Mouse (Mus musculus) neutrophil, adult 5-6 weeks (primary cell): ENCODE data around the gene Pabpn1. TPM values are rescaled to one million over a fixed set of nuclear protein-coding genes. Genes with fewer than 3 reads are reported as not detected.

Experiments
- ATAC-seq: fragments of 151-379, 151-347 bp; 2 replicates; pipeline ENCODE4 v1.8.0; 2017; ENCODE audit warnings: mild to moderate bottlenecking, moderate TSS enrichment; ENCODE audit not compliant: insufficient number of reproducible peaks, poor library complexity, low FRiP score, severe bottlenecking; ENCODE audit errors: extremely low read depth
- total RNA-seq: library from RNA; stranded (forward); fragments of 200-1000 nt; gene quantifications from 2 replicates; pipeline ENCODE4 v1.2.3, GENCODE M21; 2017

Gene Pabpn1
- total RNA-seq: 198 and 209 TPM in 2 replicates

DNA sequence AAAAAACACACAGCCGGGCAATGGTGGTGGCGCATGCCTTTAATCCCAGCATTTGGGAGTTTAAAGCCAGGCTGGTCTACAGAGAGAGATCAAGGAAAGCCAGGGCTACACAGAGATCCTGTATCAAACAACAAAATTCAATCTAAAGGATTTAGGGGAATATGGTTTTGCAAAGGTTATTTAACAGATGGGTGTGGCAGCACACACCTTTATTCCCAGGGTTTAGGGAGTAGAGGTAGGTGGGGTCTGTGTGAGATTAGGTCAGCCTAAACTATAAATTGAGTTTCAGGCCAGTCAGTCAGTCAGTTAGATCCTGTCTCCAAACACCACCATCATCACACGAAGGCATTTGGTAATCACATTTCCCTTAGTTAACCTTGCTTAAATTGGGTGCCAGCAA is at the start of gene Pabpn1:
Pabpn1 (plus strand) TSS at position 301 of the 400 bp plus-strand sequence.
- no peak for ATAC-seq

DNA sequence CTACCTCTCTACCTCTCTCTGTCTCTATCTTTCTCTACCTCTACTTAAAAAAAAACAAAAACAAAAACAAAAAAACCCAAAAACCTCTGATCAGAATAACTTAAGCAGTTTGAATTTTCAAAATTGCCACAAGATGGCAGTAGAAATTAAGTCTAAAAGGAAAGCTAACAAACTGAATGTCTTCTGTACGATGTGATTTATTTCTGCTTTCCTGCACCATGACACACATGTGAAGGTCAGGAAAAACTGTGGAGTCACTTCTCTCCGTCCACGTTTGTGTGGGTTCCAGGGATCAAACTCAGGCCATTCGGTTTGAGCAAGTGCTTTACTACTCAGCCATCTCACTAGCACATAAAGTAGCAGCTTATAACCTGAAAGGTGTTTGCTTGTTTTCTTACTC is 48.8 kb upstream of the Pabpn1 start:
- ATAC-seq: no peak

DNA sequence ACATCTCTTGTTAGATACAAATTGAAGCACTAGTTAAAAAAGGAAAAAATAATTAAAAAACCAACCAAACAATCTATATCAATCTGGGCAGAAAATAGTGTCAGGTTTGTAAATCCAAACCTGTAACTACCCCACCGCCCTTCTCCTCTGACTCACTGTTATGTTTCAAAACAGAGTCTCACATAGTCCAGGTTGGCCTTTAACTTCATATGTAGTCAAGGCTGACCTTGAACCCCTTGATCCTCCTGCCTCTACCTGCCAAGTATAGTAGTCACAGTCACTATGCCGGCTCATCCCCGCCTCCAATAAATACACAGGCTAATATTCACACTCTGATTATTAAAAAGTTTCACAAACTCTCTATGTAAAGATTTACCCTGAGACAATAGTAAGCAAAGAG is 36.6 kb upstream of the Pabpn1 start:
- no peak for ATAC-seq

DNA sequence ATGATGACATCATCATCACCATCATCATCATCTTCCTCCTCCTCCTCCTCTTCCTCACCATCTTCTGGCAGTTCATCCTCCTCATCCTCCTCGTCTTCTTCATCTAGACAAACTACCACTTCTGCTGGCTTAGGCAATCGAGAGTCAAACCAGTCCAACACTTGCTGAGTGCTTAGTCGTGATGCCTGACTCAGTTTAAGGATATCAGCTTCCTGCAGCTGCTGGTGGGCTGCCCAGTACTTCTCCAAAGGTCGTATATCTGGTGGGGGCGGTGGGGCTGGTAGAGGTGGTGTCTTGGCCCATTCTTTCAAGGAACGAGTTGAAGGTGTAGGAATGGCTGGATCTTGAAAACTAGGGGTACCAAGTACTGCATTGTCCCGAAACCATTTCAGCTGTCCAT is 35.6 kb upstream of the Pabpn1 start:
- ATAC-seq: no peak

DNA sequence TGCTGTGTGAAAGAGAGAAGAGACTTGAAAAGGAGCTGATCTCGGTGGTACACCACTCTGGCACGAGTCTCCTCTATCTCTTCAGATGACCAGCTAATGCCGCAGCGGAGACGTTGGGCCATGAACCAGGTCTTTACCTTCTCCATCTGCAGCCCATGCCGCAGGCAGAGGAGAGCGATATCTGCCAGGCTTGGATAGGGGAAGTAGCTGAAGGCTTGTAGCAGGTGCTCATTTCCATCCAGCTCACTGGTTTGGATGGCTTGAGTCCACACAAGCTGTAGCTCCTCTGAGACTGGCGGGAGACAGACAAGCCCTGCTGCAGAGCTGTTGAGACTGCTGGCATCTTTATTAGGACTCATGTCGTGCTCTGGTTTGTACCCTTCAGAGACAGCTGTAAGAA is 34.4 kb upstream of the Pabpn1 start:
- no peak for ATAC-seq

DNA sequence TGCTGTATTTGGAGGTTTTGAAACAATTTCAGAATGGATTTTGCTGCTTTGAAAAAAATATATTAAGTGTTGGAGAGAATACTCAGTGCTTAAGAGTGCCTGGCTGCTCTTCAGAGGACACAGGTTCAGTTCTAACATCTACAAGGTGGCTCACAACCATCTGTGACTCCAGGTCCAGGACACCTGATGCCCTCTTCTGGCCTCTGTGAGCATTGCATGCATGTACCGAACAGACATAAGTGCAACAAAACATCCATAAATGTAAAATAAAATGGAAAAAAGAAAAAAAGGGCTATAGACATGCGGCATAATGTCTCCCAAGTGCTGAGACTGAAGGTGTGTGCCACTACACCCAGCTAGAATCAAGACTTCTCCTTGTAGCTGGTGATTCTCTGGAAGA is 31.8 kb upstream of the Pabpn1 start:
- peak; percentile 39; the same call in 1 of the 2 replicates for ATAC-seq

DNA sequence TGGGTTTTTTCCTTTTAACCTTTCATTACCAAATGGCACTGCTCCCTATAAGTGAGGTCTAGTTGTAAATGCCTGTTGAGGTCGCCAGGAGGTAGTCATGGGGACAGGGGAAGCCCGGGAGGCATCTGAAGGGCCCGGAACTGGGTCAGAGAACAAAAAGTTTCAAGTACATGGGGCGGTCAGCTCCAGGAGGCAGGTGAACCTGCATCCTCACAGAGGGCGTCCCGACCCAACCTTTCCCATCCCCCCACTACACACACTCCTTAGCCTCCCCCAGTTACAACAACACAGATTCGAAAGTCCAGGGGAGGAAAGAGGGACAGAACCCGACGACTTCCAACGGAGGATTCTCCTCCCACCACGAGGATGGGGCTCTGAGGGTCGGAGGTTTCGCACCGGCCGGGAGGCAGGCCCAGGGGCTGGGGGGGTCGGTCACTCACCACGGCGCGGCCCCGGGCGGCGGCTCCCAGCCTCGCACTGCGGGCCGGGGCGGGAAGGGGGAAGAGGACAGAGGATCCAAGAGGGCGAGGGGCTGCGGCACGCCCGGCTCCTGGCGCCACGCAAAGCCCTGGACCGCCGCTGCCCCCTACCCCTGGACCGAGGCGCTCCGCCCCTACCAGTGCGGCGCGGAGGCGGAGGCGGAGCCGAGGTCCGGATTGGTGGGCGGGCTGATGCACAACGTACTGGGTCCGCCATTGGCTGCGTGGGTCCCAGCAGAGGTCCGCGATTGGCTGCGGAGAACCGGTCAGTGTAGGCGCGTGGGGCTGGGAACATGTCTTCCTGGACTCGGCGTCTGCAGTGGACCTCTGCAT is 28.6 kb upstream of the Pabpn1 start:
- peak; percentile 98 for ATAC-seq

DNA sequence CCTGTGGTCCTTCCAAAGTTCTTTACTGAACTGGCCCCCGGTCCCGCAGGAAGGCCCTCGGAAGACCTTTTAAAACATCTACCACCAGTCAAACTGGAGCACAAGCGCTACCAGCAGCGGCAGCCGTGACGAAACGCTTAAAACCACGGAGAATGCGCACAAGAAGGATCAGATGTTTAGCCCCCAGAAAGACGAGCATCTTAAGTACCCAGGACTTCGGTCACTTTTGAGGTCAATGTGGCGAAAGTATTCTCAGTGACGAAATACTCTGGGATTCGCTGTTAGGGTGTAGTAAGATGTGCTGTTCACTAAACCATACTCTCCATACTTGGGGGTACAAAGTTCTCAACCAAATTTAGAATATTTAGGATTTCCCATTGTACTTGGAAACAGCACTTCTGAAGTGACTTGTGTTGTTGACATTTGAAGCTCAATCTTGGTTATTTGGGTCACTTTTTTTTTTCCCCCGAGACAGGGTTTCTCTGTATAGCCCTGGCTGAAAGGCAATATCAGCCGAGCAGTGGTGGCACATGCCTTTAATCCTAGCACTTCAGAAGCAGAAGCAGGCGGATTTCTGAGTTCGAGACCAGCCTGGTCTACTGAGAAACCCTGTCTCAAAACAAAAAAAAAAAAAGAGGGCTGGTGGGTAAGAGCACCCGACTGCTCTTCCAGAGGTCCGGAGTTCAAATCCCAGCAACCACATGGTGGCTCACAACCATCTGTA is 27.8 kb upstream of the Pabpn1 start:
- peak; percentile 6; the same call in 1 of the 2 replicates for ATAC-seq

DNA sequence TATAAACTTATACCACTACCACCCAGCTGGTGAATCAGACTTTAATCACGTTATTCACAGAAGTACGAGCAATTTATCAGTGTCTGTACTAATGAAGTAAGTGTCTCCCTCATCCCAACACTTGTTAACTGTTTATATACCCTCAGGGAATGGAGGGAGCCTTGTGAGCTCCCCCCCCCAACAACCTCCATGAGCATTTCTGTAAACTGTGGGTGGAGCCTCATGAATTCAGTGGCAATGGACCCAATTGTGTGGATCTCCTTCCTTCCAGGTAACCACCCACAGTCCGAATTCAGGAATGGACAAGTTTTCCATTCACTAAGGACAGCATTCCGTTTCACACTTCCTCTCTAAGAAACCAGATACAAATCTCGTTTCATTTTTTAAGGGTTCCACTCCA is 26.7 kb upstream of the Pabpn1 start:
- no peak for ATAC-seq

DNA sequence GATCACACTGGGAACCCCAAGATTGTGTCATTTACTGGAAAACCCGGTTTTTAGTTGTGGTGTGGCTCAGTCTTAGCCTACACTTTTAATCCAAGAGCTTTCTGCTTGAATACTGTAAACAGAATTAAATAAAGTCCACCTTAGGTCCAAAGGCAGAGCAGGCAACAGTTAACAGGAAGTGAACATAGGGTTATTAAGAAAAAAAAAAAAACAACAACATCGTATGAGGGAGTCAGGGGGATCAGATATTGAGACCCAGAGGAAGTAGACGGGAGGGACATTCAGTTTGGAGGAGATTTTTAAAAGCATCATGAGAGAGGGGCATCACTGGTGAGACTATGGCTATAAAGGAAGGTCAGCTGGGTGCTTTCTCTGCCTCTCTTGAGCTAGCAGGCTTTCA is 26.0 kb upstream of the Pabpn1 start:
- no peak for ATAC-seq

DNA sequence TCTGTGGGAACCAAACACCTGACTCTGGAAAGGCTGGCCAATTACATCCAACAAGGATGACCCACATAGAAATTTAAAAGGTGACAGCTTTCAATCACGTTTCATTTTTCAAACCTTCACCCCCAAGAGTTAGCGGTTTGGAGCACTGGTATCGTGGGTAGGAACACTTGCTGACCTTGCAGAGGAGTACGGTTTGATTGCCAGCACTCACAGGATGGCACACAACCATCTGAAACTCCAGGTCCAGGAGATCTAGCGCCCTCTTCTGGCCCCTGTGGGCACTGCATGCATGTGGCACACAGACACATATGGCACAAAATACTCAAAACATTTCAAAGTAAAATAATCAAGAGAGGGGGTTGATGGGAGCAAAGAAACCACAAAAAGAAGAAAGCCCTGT is 25.4 kb upstream of the Pabpn1 start:
- no peak for ATAC-seq

DNA sequence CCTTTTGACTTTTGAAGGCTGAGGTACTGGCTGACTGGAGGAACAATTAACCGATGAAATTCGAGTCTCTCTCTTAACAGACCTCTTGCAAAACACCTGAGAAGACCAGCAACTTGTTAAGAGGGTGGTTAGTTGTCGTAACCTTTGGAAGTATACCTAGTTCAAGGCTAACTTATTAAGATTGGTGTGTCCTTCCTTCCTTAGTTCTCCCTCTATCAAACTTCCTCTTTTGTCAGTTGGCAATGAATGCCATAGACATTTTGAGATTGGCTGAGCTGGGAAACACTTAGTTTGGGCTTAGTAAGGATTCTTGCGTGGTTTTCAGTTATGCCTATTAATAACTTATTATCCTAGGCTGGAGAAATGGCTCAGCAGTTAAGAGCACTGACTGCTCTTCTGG is 24.3 kb upstream of the Pabpn1 start:
- no peak for ATAC-seq

DNA sequence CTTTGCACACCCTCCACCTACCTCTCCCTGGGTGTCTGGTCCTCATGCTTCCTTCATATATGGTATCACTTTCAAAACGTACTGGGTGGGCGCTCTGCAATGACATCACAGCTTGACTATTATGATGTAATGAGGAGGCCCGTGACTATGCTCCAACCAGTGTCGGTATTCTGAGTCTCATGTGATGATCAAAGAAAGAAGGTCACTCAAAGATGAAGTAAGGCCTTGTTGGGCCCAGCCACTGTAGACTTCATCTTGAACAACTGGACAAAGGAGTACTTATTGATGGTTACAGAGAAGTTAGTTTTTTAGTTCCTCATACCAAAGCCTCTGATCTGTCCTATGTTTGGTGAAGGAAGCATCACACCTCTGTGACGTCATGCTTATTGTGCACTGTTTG is 21.4 kb upstream of the Pabpn1 start, which contains the start of gene Homez:
Homez (minus strand) TSS at position 101 of the 400 bp plus-strand sequence.
- ATAC-seq: no peak

DNA sequence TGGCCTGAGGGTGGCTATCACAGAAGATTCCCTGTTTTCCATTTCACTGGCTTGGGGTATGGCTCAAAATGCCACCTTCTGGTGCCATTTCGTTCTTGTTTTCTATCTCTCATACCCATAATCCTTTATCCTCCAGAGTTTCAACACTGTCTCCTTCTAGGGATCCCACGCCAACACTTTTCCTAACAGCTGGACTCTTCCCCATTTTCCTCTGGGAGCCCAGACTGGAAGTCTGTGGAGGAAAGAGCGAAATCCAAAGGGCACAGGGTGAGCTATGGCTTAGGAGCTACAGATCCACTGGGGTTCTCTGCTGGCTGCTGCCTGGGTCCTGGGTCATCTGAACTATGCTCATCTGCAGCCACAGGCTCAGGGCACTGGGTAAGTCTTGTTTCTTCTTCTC is 18.1 kb upstream of the Pabpn1 start:
- ATAC-seq: no peak

DNA sequence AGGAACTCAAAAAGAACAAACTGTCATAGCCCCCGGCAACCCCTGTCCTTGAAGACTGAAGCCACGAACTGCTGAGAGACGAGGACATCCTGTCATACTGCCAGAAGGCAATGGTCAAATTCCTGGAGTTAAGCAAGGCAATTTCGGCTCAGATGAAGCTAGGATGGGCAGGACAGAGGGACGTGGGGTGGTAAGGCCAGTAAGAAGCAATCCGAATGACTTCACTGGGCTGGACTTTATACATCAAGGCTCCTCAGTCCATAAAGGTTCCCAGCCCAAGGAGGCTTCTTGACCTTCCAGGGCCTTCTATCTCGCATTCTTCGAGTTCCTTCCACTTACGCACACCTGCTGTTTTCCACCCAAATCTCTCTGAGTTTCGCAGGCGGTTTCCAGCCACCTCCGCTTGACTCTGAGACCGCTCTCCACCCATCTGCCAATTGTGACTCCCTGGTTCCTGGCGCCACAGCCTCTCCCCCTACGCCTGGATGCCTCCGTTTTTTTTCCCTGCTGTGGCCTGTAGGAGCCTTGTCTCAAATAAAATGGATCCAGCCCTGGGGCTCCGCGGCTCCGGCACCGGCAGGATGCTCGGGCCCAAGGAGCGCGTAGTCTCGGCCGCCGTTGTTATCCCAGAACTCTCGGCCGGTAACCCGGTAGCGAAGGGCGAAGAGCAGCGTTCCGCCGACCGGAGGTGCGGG is 16.3 kb upstream of the Pabpn1 start:
- ATAC-seq: no peak

DNA sequence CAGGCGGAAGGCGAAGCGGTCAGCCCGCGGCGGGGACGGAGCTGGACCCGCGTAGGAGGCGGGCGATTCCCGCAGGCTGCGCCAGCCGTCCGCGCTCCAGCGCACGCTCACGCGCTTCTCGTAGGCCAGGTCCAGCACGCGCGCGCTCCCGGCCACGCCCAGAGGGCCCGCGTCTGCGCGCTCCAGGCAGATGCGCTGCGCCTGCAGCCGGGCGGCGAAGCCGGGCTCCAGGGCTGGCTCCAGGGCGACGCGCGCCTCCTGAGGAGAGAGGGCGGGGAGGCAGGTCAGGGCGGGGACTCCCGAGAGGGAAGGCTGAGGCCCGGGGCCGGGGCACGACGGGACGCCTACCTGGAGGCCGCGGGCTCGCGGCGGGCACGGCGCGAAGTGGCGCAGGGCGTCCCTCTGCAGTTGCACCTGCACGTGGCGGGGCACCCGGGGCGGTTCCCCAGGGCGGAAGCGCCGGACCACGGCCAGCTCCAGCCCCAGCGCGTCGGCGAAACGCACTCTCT is 15.7 kb upstream of the Pabpn1 start:
- peak; percentile 33 for ATAC-seq

DNA sequence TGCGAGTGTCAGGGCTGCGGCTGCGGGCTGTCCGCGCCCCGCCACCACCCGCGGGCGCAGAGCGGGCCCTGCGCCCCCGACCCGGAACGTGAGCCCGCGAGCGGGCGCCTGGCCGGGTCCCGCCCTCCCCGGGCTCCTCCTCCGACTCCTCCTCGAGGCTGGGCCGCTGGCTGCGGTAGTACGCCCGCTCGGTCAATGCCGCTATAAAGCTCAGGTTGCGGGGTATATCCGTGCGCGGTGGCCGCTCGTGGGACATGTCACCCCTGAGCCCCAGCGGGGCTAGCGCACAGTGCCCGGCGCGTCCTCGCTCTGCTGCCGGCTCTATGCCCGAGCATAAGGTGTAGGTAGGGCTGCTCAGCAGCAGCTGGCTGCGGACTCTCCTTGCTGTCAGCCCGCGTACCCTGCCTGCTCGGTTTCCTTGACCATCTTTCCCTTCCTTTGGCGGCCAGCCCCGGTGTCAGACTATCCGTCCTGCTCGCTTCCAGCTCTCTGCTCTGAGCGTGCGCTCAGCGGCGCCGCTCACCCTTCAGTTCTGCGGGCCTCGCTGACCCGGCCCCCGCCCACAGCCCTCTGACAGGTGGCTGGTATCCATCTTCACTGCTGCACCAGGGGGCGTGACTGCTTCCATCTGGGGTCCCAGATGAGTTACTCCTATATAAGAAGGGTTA is 15.1 kb upstream of the Pabpn1 start, which contains the start of gene Ppp1r3e:
Ppp1r3e (minus strand) TSS at position 503 of the 668 bp plus-strand sequence.
- peak; percentile 55 for ATAC-seq

DNA sequence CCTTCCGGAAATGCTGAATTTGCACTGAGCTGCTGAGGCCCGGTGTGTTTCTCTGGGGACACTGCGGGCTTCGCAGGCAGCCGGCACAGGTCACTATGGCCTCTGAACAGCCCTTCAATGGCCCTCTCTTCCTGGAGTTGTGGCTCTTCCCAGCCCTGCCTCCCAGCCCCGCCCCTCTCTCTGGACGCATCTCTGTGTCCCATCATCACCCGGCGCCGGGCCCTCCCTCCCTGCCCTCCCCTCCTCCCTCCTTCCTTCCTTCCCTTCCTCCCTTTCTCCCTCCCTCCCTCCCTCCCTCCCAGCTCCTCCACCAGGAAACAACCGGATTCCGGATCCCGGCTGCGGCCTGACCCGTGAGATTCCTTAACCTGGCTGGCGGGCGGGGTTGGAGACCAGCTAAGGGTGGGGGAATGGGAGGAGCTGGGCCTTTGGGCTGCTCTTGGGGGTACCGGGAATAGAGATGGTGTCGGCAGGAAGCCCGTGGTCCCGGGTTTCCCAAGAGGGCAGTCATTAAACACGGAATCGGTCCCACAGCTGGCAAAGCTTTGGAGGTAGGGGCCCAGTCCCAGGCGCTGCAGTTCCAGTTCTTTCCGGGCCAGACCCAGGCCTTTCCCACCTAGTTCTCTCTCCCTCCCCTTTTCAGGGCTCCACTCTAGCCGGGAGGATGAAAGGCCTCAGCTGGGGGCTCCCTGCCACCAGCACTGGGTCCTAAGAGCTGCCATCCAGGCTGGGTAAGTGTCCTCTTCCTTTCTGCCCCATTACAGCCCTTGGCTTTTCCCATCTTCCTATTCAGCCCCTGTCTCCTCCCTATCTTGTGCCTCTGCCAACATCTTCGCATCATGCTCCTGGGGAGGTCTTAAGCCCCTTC is 8.9 kb upstream of the Pabpn1 start, which contains the start of the genes Bcl2l2 and Gm20521:
Bcl2l2 (plus strand) TSS at position 224 of the 868 bp plus-strand sequence.
Gm20521 (plus strand) TSS at position 288 of the 868 bp plus-strand sequence.
- no peak for ATAC-seq
